Mouse (Mus musculus): ENCODE results near the gene Olfr1274-ps.
"Not testable (repeated sequence)": the region's sequence is repeated elsewhere in the genome, so short reads cannot be mapped to it uniquely, and the experiment has no call there.

- not testable (repeated sequence) for TF ChIP-seq CTCF (IDR thresholded peaks at IDR 0.05; ENCODE audit: insufficient read depth, low read length); POLR2A (IDR thresholded peaks at IDR 0.05; ENCODE audit: borderline replicate concordance, extremely low read depth, low read depth, low read length)
Measured at GRCm38 (mm10) chr2:90360199-90360598, 38.3 kb upstream of the Olfr1274-ps start.
